Mouse (Mus musculus): ENCODE data around the gene 1700037H04Rik.

- TF ChIP-seq CTCF (IDR thresholded peaks at IDR 0.05; ENCODE audit: insufficient read depth, low read length): no peak
- TF ChIP-seq POLR2A (IDR thresholded peaks at IDR 0.05; ENCODE audit: borderline replicate concordance, extremely low read depth, low read depth, low read length): no peak
These were observed 11.1 kb upstream of the 1700037H04Rik start for GRCm38 (mm10) chr2:131170936-131171335.

Measured in lung, adult 2 months (tissue).